Mouse (Mus musculus) lung, adult 2 months (tissue): ENCODE results near the gene Aspn.

Source experiments
- CTCF ChIP-seq: fragments of 200-500 bp; IDR thresholded peaks from 2 replicates; pipeline ENCODE4 v1.5.1; 2011; ENCODE audit warnings: mild to moderate bottlenecking, low read length, control low read depth; ENCODE audit not compliant: insufficient read depth
- POLR2A ChIP-seq: fragments of 200-500 bp; IDR thresholded peaks from 2 replicates; pipeline ENCODE4 v1.6.1; 2011; ENCODE audit warnings: low read depth, mild to moderate bottlenecking, control low read depth, low read length, borderline replicate concordance; ENCODE audit errors: extremely low read depth

GRCm38 (mm10) chr13:49570371-49570770 lies 26.1 kb downstream of the Aspn start:
- TF ChIP-seq CTCF (no peak), POLR2A (no peak)
